Mouse (Mus musculus) megakaryocyte, adult 5-6 weeks (primary cell): ENCODE data around the gene Cd48. TPM values are rescaled to one million over a fixed set of nuclear protein-coding genes. Genes with fewer than 3 reads are reported as not detected.
"Not testable (repeated sequence)": the region's sequence is repeated elsewhere in the genome, so short reads cannot be mapped to it uniquely, and the experiment has no call there.

Experiments
- ATAC-seq: 2 replicates; pipeline ENCODE4 v1.8.0; 2016; ENCODE audit warnings: mild to moderate bottlenecking, inconsistent platforms; ENCODE audit not compliant: poor library complexity, severe bottlenecking
- total RNA-seq, 2 experiments: library from RNA; stranded (forward) in 1 of 2; stranded (reverse) in 1 of 2; fragments of 153-499, 151-499 nt in 1 of 2; fragments of 221-1000, 200-1000 nt in 1 of 2; gene quantifications; 2 replicates each; pipeline versions ENCODE4 v1.2.3 to v1.2.4; 2015 to 2017

The Cd48 gene
- total RNA-seq, 2 experiments from 2014 or later, result 278 to 600 TPM

- ATAC-seq, result peak; percentile 43; the same call in 1 of the 2 replicates
Observed at GRCm38 (mm10) chr1:171687320-171687719, 5.5 kb downstream of the Cd48 start.

GRCm38 (mm10) chr1:171693918-171694317 lies 12.1 kb downstream of the Cd48 start:
- ATAC-seq, result no peak

GRCm38 (mm10) chr1:171698983-171699382 lies 17.2 kb downstream of the Cd48 start:
- peak; percentile 97 for ATAC-seq

GRCm38 (mm10) chr1:171713736-171714135 lies 31.9 kb downstream of the Cd48 start:
- ATAC-seq, result not testable (repeated sequence)

GRCm38 (mm10) chr1:171715434-171715833 lies 33.6 kb downstream of the Cd48 start:
- no peak for ATAC-seq

GRCm38 (mm10) chr1:171716232-171716631 lies 34.4 kb downstream of the Cd48 start:
- no peak for ATAC-seq

- ATAC-seq, result no peak
Observed at GRCm38 (mm10) chr1:171731195-171731594, 49.4 kb downstream of the Cd48 start.

GRCm38 (mm10) chr1:171734898-171735297 lies 53.1 kb downstream of the Cd48 start:
- peak; percentile 45 for ATAC-seq

- ATAC-seq, result no peak
Observed at GRCm38 (mm10) chr1:171748127-171748969, 66.5 kb downstream of the Cd48 start.

Other genes starting within 250 kb of the Cd48 start
- gene F11r, start 244.5 kb upstream of the Cd48 start, total RNA-seq (2015), result 0.33 and 0.59 TPM in 2 replicates
- gene F11r, start 244.5 kb upstream of the Cd48 start, total RNA-seq (2017), result not detected in 2 replicates
- 8.7 and 11.4 TPM in 2 replicates for gene Alyref2, start 178.5 kb upstream of the Cd48 start, total RNA-seq (2015)
- 12.7 and 13.2 TPM in 2 replicates for gene Alyref2, start 178.5 kb upstream of the Cd48 start, total RNA-seq (2017)
- gene Itln1, start 146.7 kb upstream of the Cd48 start, total RNA-seq (2015), result not detected in 2 replicates
- not detected in 2 replicates for gene Itln1, start 146.7 kb upstream of the Cd48 start, total RNA-seq (2017)
- gene Cd244a, start 122.8 kb upstream of the Cd48 start, total RNA-seq (2015), result 12.3 and 15.1 TPM in 2 replicates
- gene Cd244a, start 122.8 kb upstream of the Cd48 start, total RNA-seq (2017), result 16.3 and 16.8 TPM in 2 replicates
- 41.3 and 43.2 TPM in 2 replicates for gene Ly9, start 74.6 kb upstream of the Cd48 start, total RNA-seq (2015)
- gene Ly9, start 74.6 kb upstream of the Cd48 start, total RNA-seq (2017), result 72.9 and 75.3 TPM in 2 replicates
- gene Slamf7, start 29.0 kb upstream of the Cd48 start, total RNA-seq (2015), result 13.4 and 16.1 TPM in 2 replicates
- 9.3 and 17.3 TPM in 2 replicates for gene Slamf7, start 29.0 kb upstream of the Cd48 start, total RNA-seq (2017)
- gene Slamf1, start 85.1 kb downstream of the Cd48 start, total RNA-seq (2015), result not detected in 2 replicates
- gene Slamf1, start 85.1 kb downstream of the Cd48 start, total RNA-seq (2017), result not detected in 2 replicates
- 153 and 188 TPM in 2 replicates for gene Cd84, start 157.7 kb downstream of the Cd48 start, total RNA-seq (2015)
- gene Cd84, start 157.7 kb downstream of the Cd48 start, total RNA-seq (2017), result 269 and 296 TPM in 2 replicates
- 13.9 and 15.9 TPM in 2 replicates for gene Gm10521, start 213.7 kb downstream of the Cd48 start, total RNA-seq (2015)
- gene Gm10521, start 213.7 kb downstream of the Cd48 start, total RNA-seq (2017), result 7.7 and 9.8 TPM in 2 replicates
- gene Slamf6, start 235.5 kb downstream of the Cd48 start, total RNA-seq (2015), result 5.6 and 6.3 TPM in 2 replicates
- gene Slamf6, start 235.5 kb downstream of the Cd48 start, total RNA-seq (2017), result 3.0 and 3.9 TPM in 2 replicates